Mouse (Mus musculus): ENCODE measurements around the gene Brf1. TPM values are rescaled to one million over a fixed set of nuclear protein-coding genes. Genes with fewer than 3 reads are reported as not detected.

Gene Brf1
- polyA plus RNA-seq, 1 experiment = 42.1 TPM

DNA sequence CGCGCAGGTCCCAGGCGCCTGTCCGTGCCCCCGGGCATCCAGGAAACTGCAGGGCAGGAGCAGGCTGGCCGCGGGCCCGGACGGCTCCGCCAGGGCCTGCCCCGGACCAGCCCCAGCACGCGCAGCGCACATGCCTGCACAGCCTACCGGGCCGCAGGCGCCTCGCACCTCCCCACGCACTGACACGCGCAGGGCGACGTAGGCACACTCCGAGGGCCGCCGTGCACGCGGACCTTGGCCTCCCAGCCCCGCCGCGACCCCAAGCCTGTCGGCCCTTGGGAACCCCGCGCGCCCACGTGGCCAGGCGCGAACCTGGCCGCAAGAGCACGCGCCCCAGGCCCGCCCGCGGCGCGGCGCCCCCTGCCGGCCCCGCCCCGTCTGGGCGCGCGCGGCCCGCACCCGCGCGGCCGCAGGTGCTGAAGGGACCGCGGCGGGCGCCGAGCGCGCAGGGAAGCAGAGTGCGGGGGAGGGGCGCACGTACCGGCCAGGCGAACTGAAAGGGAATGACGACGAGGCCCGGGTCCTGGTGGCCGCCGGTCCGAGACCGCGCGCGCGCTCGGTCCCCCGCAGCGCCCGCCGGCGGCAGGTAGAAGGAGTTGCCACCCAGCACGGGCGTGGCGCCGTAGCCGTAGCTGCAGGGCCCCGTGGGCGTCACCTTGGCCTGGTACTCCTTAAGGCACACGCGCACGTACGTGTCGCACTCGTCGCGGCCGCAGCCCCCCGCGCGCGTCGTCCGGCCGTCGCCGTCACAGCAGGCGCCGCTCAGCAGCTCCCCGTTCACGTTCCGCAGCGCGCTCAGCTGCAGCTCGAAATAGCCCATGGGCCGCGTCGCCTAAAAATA, 71.9 kb downstream of the Brf1 start:
- H3K4me3 ChIP-seq (ENCODE audit: insufficient read depth, low read length) = peak overlapping the region; percentile 47
- no peaks in the 10 kb centered on the region for H3K4me1 ChIP-seq (ENCODE audit: control insufficient read depth, insufficient read depth, low read length)
- TF ChIP-seq POLR2A (IDR thresholded peaks at IDR 0.05; ENCODE audit: borderline replicate concordance, low read depth, low read length) (no peak), CTCF (IDR thresholded peaks at IDR 0.05; ENCODE audit: low read depth, low read length) (no peak)
- H3K27ac ChIP-seq (ENCODE audit: insufficient read depth, low read depth, low read length) = no peak overlapping the region

DNA sequence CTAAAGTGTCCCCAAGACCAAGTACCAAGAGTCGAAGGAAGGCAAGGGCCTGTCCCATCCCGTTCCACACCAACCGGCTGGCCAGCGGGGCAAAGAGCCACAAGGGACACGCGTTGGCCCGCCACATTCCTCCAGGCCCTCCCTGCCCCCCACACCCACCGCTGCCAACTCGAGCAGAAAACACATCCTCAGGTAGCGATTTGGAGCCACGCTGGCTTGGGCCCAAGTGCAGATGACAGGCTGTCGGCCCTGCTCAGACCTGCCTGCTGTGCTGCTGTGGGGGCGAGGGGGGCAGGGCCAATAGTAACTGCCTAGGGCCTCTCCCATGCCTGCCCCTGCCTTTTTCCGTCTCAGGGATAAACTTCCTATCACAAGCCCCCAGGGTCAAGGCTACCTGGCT, 73.2 kb downstream of the Brf1 start:
- TF ChIP-seq POLR2A (IDR thresholded peaks at IDR 0.05; ENCODE audit: borderline replicate concordance, low read depth, low read length) = no peak
- TF ChIP-seq CTCF (IDR thresholded peaks at IDR 0.05; ENCODE audit: low read depth, low read length) = no peak
- no peak overlapping the region for H3K27ac ChIP-seq (ENCODE audit: insufficient read depth, low read depth, low read length)
- no peak overlapping the region for H3K4me3 ChIP-seq (ENCODE audit: insufficient read depth, low read length)
- H3K4me1 ChIP-seq (ENCODE audit: control insufficient read depth, insufficient read depth, low read length) = no peaks in the 10 kb centered on the region

DNA sequence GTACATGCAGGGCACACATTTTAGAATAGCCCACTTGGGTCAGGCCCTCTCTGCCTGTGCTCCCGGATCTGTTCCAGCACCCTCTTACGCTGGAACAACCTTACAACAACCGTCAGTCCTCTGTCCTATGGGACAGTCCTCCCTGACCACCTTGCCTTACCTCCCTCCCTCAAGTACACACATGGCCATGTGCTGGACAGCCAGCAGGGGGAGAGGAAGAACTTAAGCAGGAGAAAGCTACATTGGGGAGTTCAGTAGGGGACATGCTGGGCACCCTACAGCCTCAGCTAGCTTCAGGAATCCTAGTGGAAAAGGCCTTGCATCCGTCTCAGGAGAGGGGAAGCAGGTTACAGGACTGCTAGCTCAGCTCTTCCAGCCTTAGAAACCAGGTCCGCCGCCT, 74.6 kb downstream of the Brf1 start:
- no peak for TF ChIP-seq POLR2A (IDR thresholded peaks at IDR 0.05; ENCODE audit: borderline replicate concordance, low read depth, low read length)
- Histone ChIP-seq H3K4me3 (ENCODE audit: insufficient read depth, low read length) (no peak overlapping the region), H3K27ac (ENCODE audit: insufficient read depth, low read depth, low read length) (no peak overlapping the region), H3K4me1 (ENCODE audit: control insufficient read depth, insufficient read depth, low read length) (no peaks in the 10 kb centered on the region)

DNA sequence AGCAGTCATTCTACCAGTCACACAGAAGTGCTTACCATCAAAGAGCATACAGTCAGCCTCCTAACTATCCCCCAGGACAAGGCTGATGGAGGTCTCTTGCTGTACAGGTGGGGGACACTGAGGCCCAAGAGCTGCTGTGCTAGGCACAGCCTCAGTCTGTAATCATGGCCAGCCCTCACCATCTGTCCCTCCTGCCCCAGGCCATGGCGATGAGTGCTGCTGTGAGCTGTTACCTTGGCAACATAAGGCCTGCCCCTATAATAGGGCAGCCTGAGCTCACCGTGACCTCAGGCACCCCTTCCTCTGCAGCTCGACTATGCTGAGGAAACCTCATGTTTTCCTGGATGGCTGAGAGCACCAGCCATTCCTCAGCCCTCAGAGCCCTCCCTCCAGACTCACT, 78.0 kb downstream of the Brf1 start:
- TF ChIP-seq POLR2A (IDR thresholded peaks at IDR 0.05; ENCODE audit: borderline replicate concordance, low read depth, low read length) = no peak
- TF ChIP-seq CTCF (IDR thresholded peaks at IDR 0.05; ENCODE audit: low read depth, low read length) = no peak
- Histone ChIP-seq H3K27ac (ENCODE audit: insufficient read depth, low read depth, low read length) (no peak overlapping the region), H3K4me3 (ENCODE audit: insufficient read depth, low read length) (no peak overlapping the region), H3K4me1 (ENCODE audit: control insufficient read depth, insufficient read depth, low read length) (peaks cover 4% of the 10 kb centered on the region)

DNA sequence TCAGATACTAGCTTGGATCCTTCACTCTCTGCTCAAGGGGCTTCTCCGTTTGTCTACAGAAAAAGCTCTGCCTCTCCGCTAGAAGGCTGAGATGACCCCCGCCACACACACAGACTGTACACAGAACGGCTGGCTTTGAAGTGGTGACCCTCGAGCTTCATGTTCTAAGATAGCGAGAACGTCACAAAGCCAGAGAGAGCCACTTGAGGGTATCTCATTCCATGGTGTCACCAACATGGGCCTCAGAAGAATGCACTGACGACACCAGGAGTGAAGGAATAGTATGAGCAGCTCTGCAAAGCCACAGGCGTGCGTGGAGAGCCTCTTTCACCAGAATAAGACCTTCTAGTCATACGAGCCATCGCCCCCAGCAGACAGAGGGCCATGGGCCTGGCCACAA, 79.0 kb downstream of the Brf1 start:
- no peak overlapping the region for H3K27ac ChIP-seq (ENCODE audit: insufficient read depth, low read depth, low read length)
- H3K4me1 ChIP-seq (ENCODE audit: control insufficient read depth, insufficient read depth, low read length) = peaks cover 10% of the 10 kb centered on the region
- TF ChIP-seq POLR2A (IDR thresholded peaks at IDR 0.05; ENCODE audit: borderline replicate concordance, low read depth, low read length) (no peak), CTCF (IDR thresholded peaks at IDR 0.05; ENCODE audit: low read depth, low read length) (no peak)
- H3K4me3 ChIP-seq (ENCODE audit: insufficient read depth, low read length) = no peak overlapping the region

DNA sequence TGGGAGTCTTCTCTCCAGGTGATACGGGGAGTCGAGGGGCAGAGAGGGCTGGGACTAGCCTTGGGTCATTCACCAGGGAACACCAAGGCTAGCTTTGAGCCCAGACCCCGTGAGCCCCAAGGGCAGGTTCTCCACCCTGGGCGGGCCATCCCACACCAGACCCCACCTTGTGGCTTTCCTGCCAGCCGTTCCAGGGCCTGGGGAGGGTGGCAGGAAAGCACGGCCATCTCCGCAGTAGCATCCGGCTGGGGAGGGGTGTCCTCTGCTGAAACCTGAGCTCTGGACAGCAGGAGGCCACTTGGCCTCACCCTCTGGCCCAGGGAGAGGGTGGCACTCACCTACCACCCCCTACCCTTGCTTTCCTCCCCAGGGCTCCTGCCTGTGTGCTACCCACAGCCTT, 82.6 kb downstream of the Brf1 start:
- no peak overlapping the region for H3K27ac ChIP-seq (ENCODE audit: insufficient read depth, low read depth, low read length)
- TF ChIP-seq CTCF (IDR thresholded peaks at IDR 0.05; ENCODE audit: low read depth, low read length) (no peak), POLR2A (IDR thresholded peaks at IDR 0.05; ENCODE audit: borderline replicate concordance, low read depth, low read length) (no peak)
- H3K4me3 ChIP-seq (ENCODE audit: insufficient read depth, low read length) = no peak overlapping the region
- H3K4me1 ChIP-seq (ENCODE audit: control insufficient read depth, insufficient read depth, low read length) = peaks cover 10% of the 10 kb centered on the region

DNA sequence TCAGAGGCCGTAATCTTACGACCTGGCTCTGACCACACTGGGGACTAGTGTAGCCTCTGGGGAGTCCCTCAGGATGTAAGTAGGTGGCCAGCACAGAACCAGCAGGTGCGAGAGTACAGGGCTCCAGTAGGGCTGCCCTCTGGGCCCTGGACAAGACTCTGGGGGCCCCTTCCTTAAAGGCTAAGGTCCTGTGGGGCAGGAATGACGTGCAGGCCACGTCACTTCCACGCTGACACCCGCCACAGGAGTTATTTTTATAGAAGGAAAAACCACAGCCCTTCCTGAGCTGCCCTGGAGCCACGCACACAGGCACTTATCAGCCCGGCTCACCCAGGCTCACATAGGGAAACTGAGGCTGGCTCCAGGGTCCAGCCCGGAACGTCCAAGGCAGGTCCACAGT, 83.0 kb downstream of the Brf1 start:
- Histone ChIP-seq H3K4me3 (ENCODE audit: insufficient read depth, low read length) (no peak overlapping the region), H3K27ac (ENCODE audit: insufficient read depth, low read depth, low read length) (no peak overlapping the region)
- TF ChIP-seq CTCF (IDR thresholded peaks at IDR 0.05; ENCODE audit: low read depth, low read length) (no peak), POLR2A (IDR thresholded peaks at IDR 0.05; ENCODE audit: borderline replicate concordance, low read depth, low read length) (no peak)

DNA sequence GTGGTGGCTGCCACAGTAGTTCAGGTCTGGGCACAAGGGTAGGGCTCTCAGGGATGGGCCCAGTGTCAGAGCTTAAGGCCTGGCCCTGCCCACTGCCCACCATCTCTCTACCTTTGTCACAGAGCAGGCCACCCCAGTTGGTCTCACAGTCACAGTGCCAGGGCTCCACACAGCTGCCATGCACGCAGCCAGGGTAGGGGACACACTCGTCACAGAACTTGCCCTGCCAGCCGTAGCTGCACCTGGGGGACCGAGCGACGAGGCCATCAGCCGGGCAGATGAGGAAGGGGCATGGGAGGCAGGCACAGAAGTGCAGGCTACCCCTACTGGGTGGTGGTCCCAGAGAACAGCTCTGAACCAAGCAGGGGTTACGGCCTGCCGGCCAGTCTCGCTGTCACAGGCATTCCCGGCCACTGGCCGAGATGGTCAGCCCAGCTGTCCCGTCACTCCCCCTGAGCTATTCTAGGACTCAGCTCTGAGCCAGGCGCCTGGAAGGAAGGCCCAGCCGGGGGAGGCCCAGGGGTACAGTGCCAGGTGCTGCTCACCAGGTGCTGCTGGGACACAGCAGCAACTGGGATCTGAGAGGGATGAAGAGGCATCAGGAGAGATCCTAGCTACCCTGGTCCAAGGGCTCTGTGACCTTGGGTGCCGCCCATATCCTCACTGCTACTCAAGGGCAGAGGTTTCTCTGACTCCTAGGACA, 83.7 kb downstream of the Brf1 start:
- peaks cover 10% of the 10 kb centered on the region for H3K4me1 ChIP-seq (ENCODE audit: control insufficient read depth, insufficient read depth, low read length)
- H3K4me3 ChIP-seq (ENCODE audit: insufficient read depth, low read length) = no peak overlapping the region

More for the DNA sequence above, 83.0 kb downstream of the Brf1 start:
- H3K4me1 ChIP-seq (ENCODE audit: control insufficient read depth, insufficient read depth, low read length) = peaks cover 10% of the 10 kb centered on the region

DNA sequence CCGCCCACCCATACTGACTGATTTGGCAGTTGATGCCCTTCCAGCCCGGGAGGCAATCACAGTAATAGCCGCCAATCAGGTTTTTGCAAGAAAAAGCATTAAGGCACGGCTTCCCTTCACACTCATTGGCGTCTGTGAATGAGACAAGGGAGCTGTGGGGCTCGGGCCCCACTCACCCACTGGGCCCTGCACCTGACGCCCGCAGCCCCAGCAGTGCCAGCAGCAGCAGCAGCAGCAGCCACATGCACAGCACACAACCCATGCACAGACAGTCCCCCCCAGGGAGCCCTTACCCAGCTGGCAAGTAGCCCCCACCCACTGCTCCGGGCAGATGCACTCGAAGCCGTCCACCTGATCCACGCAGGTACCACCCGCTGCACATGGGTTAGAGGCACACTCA, 84.9 kb downstream of the Brf1 start:
- no peak overlapping the region for H3K27ac ChIP-seq (ENCODE audit: insufficient read depth, low read depth, low read length)
- TF ChIP-seq CTCF (IDR thresholded peaks at IDR 0.05; ENCODE audit: low read depth, low read length) (no peak), POLR2A (IDR thresholded peaks at IDR 0.05; ENCODE audit: borderline replicate concordance, low read depth, low read length) (no peak)
- H3K4me1 ChIP-seq (ENCODE audit: control insufficient read depth, insufficient read depth, low read length) = peaks cover 10% of the 10 kb centered on the region
- H3K4me3 ChIP-seq (ENCODE audit: insufficient read depth, low read length) = no peak overlapping the region

More for the DNA sequence above, 83.7 kb downstream of the Brf1 start:
- no peak for TF ChIP-seq POLR2A (IDR thresholded peaks at IDR 0.05; ENCODE audit: borderline replicate concordance, low read depth, low read length)
- no peak for TF ChIP-seq CTCF (IDR thresholded peaks at IDR 0.05; ENCODE audit: low read depth, low read length)
- no peak overlapping the region for H3K27ac ChIP-seq (ENCODE audit: insufficient read depth, low read depth, low read length)

DNA sequence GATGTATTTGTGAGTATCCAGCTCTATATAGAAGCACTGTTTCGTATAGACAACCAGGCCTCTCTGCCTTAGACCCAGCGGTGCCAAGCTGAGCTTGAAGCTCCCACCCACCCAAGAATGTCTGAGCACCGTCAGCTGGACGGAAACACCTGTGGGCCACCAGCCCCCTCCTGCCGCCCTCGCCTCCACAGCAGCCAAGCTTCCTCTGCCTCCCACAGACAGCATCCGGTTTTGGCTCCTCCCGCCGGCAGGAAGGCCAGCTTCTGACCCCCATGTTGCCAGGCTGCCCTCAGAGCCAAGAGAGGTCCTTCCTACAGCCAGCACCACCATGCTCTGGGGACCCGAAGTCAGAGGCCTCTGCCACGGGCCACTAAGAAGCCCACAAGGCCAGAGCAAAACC, 86.0 kb downstream of the Brf1 start:
- peaks cover 10% of the 10 kb centered on the region for H3K4me1 ChIP-seq (ENCODE audit: control insufficient read depth, insufficient read depth, low read length)
- no peak overlapping the region for H3K27ac ChIP-seq (ENCODE audit: insufficient read depth, low read depth, low read length)
- no peak overlapping the region for H3K4me3 ChIP-seq (ENCODE audit: insufficient read depth, low read length)
- TF ChIP-seq POLR2A (IDR thresholded peaks at IDR 0.05; ENCODE audit: borderline replicate concordance, low read depth, low read length) (no peak), CTCF (IDR thresholded peaks at IDR 0.05; ENCODE audit: low read depth, low read length) (no peak)

Measured in bone marrow macrophage, adult 2 months (primary cell).